Mouse (Mus musculus): ENCODE data around the gene Cep128. TPM values are rescaled to one million over a fixed set of nuclear protein-coding genes. Genes with fewer than 3 reads are reported as not detected.

The Cep128 gene
- 2.5 and 5.2 TPM in 2 replicates for polyA plus RNA-seq (2014; fragmentation: Nextera tagmentation; extraction: Ambion mirVana)

GRCm38 (mm10) chr12:91384281-91385017 lies at the start of gene Cep128, which contains the start of gene Tshr:
Cep128 (minus strand) TSS chr12:91384409.
Tshr (plus strand) TSS chr12:91384563.
- H3K36me3 ChIP-seq (ENCODE audit: control insufficient read depth, insufficient read depth, low read length) = no peaks in the 10 kb centered on the region
- H3K4me3 ChIP-seq (replicated peaks; ENCODE audit: low read depth, low read length) = peak within 1 kb of the TSS; percentile 59
- H3K27me3 ChIP-seq (ENCODE audit: control insufficient read depth, insufficient read depth, low read length) = no peaks in the 10 kb centered on the region
- no peak within 1 kb of the TSS for H3K27ac ChIP-seq (replicated peaks; ENCODE audit: low read depth, low read length)
- DNase-seq (peak; percentile 95), ATAC-seq (ENCODE audit: low FRiP score, low TSS enrichment) (peak; percentile 100)
- H3K4me2 ChIP-seq (ENCODE audit: low read length) = peak within 1 kb of the TSS; percentile 80
- H3K4me1 ChIP-seq (ENCODE audit: control insufficient read depth, insufficient read depth, low read length) = peaks cover 5% of the 10 kb centered on the region
- WGBS = 2% methylated on average over 27 of the region's 27 CpGs
- peak within 1 kb of the TSS; percentile 48 for H3K9ac ChIP-seq (replicated peaks; ENCODE audit: low read length)
- H3K9me3 ChIP-seq (ENCODE audit: control insufficient read depth, low read length) = no peaks in the 10 kb centered on the region

- no peaks in the 10 kb centered on the region for H3K9me3 ChIP-seq (ENCODE audit: control insufficient read depth, low read length)
- no peak overlapping the region for H3K9ac ChIP-seq (replicated peaks; ENCODE audit: low read length)
- H3K36me3 ChIP-seq (ENCODE audit: control insufficient read depth, insufficient read depth, low read length) = no peaks in the 10 kb centered on the region
- no peak overlapping the region for H3K4me3 ChIP-seq (replicated peaks; ENCODE audit: low read depth, low read length)
- ATAC-seq (ENCODE audit: low FRiP score, low TSS enrichment) (no peak), DNase-seq (no peak)
- H3K27ac ChIP-seq (replicated peaks; ENCODE audit: low read depth, low read length) = no peak overlapping the region
- no peaks in the 10 kb centered on the region for H3K27me3 ChIP-seq (ENCODE audit: control insufficient read depth, insufficient read depth, low read length)
- no peak overlapping the region for H3K4me2 ChIP-seq (ENCODE audit: low read length)
- WGBS = 56% methylated on average over 2 of the region's 2 CpGs
- no peaks in the 10 kb centered on the region for H3K4me1 ChIP-seq (ENCODE audit: control insufficient read depth, insufficient read depth, low read length)
These were observed 42.9 kb upstream of the Cep128 start for GRCm38 (mm10) chr12:91427129-91427528.

- ATAC-seq (ENCODE audit: low FRiP score, low TSS enrichment) (no peak), DNase-seq (no peak)
- no peaks in the 10 kb centered on the region for H3K27me3 ChIP-seq (ENCODE audit: control insufficient read depth, insufficient read depth, low read length)
- no peaks in the 10 kb centered on the region for H3K9me3 ChIP-seq (ENCODE audit: control insufficient read depth, low read length)
- H3K9ac ChIP-seq (replicated peaks; ENCODE audit: low read length) = no peak overlapping the region
- no peak overlapping the region for H3K4me2 ChIP-seq (ENCODE audit: low read length)
- 11% methylated on average over 4 of the region's 4 CpGs for WGBS
- no peaks in the 10 kb centered on the region for H3K36me3 ChIP-seq (ENCODE audit: control insufficient read depth, insufficient read depth, low read length)
- no peak overlapping the region for H3K4me3 ChIP-seq (replicated peaks; ENCODE audit: low read depth, low read length)
- no peak overlapping the region for H3K27ac ChIP-seq (replicated peaks; ENCODE audit: low read depth, low read length)
- H3K4me1 ChIP-seq (ENCODE audit: control insufficient read depth, insufficient read depth, low read length) = no peaks in the 10 kb centered on the region
These were observed 42.3 kb upstream of the Cep128 start for GRCm38 (mm10) chr12:91426499-91426898.

- H3K9me3 ChIP-seq (ENCODE audit: control insufficient read depth, low read length) = no peaks in the 10 kb centered on the region
- no peak overlapping the region for H3K27ac ChIP-seq (replicated peaks; ENCODE audit: low read depth, low read length)
- no peak for ATAC-seq (ENCODE audit: low FRiP score, low TSS enrichment)
- peak; percentile 70 for DNase-seq
- no peaks in the 10 kb centered on the region for H3K27me3 ChIP-seq (ENCODE audit: control insufficient read depth, insufficient read depth, low read length)
- no peak overlapping the region for H3K4me3 ChIP-seq (replicated peaks; ENCODE audit: low read depth, low read length)
- WGBS = 70% methylated on average over 11 of the region's 11 CpGs
- H3K4me1 ChIP-seq (ENCODE audit: control insufficient read depth, insufficient read depth, low read length) = no peaks in the 10 kb centered on the region
- H3K9ac ChIP-seq (replicated peaks; ENCODE audit: low read length) = no peak overlapping the region
- no peaks in the 10 kb centered on the region for H3K36me3 ChIP-seq (ENCODE audit: control insufficient read depth, insufficient read depth, low read length)
- H3K4me2 ChIP-seq (ENCODE audit: low read length) = no peak overlapping the region
These were observed 39.1 kb upstream of the Cep128 start for GRCm38 (mm10) chr12:91423125-91423820.

- Histone ChIP-seq H3K27me3 (ENCODE audit: control insufficient read depth, insufficient read depth, low read length) (no peaks in the 10 kb centered on the region), H3K27ac (replicated peaks; ENCODE audit: low read depth, low read length) (no peak overlapping the region), H3K4me2 (ENCODE audit: low read length) (no peak overlapping the region), H3K4me1 (ENCODE audit: control insufficient read depth, insufficient read depth, low read length) (no peaks in the 10 kb centered on the region), H3K9ac (replicated peaks; ENCODE audit: low read length) (no peak overlapping the region), H3K9me3 (ENCODE audit: control insufficient read depth, low read length) (no peaks in the 10 kb centered on the region), H3K36me3 (ENCODE audit: control insufficient read depth, insufficient read depth, low read length) (no peaks in the 10 kb centered on the region), H3K4me3 (replicated peaks; ENCODE audit: low read depth, low read length) (no peak overlapping the region)
- 35% methylated on average over 9 of the region's 9 CpGs for WGBS
- no peak for DNase-seq
- ATAC-seq (ENCODE audit: low FRiP score, low TSS enrichment) = no peak
These were observed 37.1 kb upstream of the Cep128 start for GRCm38 (mm10) chr12:91421272-91421671.

- Histone ChIP-seq H3K9me3 (ENCODE audit: control insufficient read depth, low read length) (no peaks in the 10 kb centered on the region), H3K27ac (replicated peaks; ENCODE audit: low read depth, low read length) (no peak overlapping the region), H3K4me2 (ENCODE audit: low read length) (no peak overlapping the region), H3K4me3 (replicated peaks; ENCODE audit: low read depth, low read length) (no peak overlapping the region), H3K9ac (replicated peaks; ENCODE audit: low read length) (no peak overlapping the region), H3K36me3 (ENCODE audit: control insufficient read depth, insufficient read depth, low read length) (no peaks in the 10 kb centered on the region), H3K27me3 (ENCODE audit: control insufficient read depth, insufficient read depth, low read length) (no peaks in the 10 kb centered on the region), H3K4me1 (ENCODE audit: control insufficient read depth, insufficient read depth, low read length) (no peaks in the 10 kb centered on the region)
- 48% methylated on average over 7 of the region's 7 CpGs for WGBS
- DNase-seq = peak; percentile 66
- no peak for ATAC-seq (ENCODE audit: low FRiP score, low TSS enrichment)
These were observed 34.6 kb upstream of the Cep128 start for GRCm38 (mm10) chr12:91418791-91419190.

- WGBS = 95% methylated on average over 7 of the region's 7 CpGs
- Histone ChIP-seq H3K27me3 (ENCODE audit: control insufficient read depth, insufficient read depth, low read length) (no peaks in the 10 kb centered on the region), H3K9ac (replicated peaks; ENCODE audit: low read length) (no peak overlapping the region), H3K27ac (replicated peaks; ENCODE audit: low read depth, low read length) (no peak overlapping the region), H3K4me1 (ENCODE audit: control insufficient read depth, insufficient read depth, low read length) (0 out of 2 replicates have a peak, but pooled peaks cover 6% of the 10 kb centered on the region), H3K36me3 (ENCODE audit: control insufficient read depth, insufficient read depth, low read length) (no peaks in the 10 kb centered on the region), H3K9me3 (ENCODE audit: control insufficient read depth, low read length) (no peaks in the 10 kb centered on the region), H3K4me2 (ENCODE audit: low read length) (no peak overlapping the region), H3K4me3 (replicated peaks; ENCODE audit: low read depth, low read length) (no peak overlapping the region)
- ATAC-seq (ENCODE audit: low FRiP score, low TSS enrichment) (no peak), DNase-seq (peak; percentile 4)
These were observed 32.6 kb upstream of the Cep128 start for GRCm38 (mm10) chr12:91416828-91417227.

GRCm38 (mm10) chr12:91415112-91415511 lies 30.9 kb upstream of the Cep128 start:
- no peak overlapping the region for H3K4me3 ChIP-seq (replicated peaks; ENCODE audit: low read depth, low read length)
- H3K4me1 ChIP-seq (ENCODE audit: control insufficient read depth, insufficient read depth, low read length) = 0 out of 2 replicates have a peak, but pooled peaks cover 6% of the 10 kb centered on the region
- DNase-seq = no peak
- H3K27ac ChIP-seq (replicated peaks; ENCODE audit: low read depth, low read length) = no peak overlapping the region
- no peak overlapping the region for H3K9ac ChIP-seq (replicated peaks; ENCODE audit: low read length)
- no peak overlapping the region for H3K4me2 ChIP-seq (ENCODE audit: low read length)
- ATAC-seq (ENCODE audit: low FRiP score, low TSS enrichment) = no peak
- WGBS = 78% methylated on average over 6 of the region's 6 CpGs
- H3K27me3 ChIP-seq (ENCODE audit: control insufficient read depth, insufficient read depth, low read length) = no peaks in the 10 kb centered on the region
- H3K36me3 ChIP-seq (ENCODE audit: control insufficient read depth, insufficient read depth, low read length) = no peaks in the 10 kb centered on the region
- no peaks in the 10 kb centered on the region for H3K9me3 ChIP-seq (ENCODE audit: control insufficient read depth, low read length)
